Mouse (Mus musculus) intestine, postnatal 0 days (tissue): ENCODE results near the gene Eps15. TPM values are rescaled to one million over a fixed set of nuclear protein-coding genes. Genes with fewer than 3 reads are reported as not detected.

Experiments used
- ATAC-seq: fragments of 200-750 bp; cut with Nextera tagmentation; 2 replicates; pipeline ENCODE4 v1.8.0; 2017; ENCODE audit warnings: mild to moderate bottlenecking, moderate TSS enrichment, moderate library complexity
- H3K27ac ChIP-seq: fragments of 300-500 bp; sonication (generic); 2 replicates; pipeline ENCODE4 v1.5.1; 2014; ENCODE audit warnings: mild to moderate bottlenecking, low read depth, low read length, moderate library complexity
- H3K27me3 ChIP-seq: fragments of 300-500 bp; sonication (generic); replicated peaks from 2 replicates; pipeline ENCODE4 v1.6.1; 2014; ENCODE audit warnings: low read length, mixed read lengths; ENCODE audit not compliant: control insufficient read depth, insufficient read depth
- H3K36me3 ChIP-seq: fragments of 300-500 bp; sonication (generic); 2 replicates; pipeline ENCODE4 v1.6.1; 2014; ENCODE audit warnings: mild to moderate bottlenecking, moderate library complexity; ENCODE audit not compliant: control insufficient read depth, insufficient read depth
- H3K4me1 ChIP-seq: fragments of 300-500 bp; sonication (generic); replicated peaks from 2 replicates; pipeline ENCODE4 v1.6.1; 2014; ENCODE audit warnings: antibody characterized with exemption, low read length, mixed read lengths; ENCODE audit not compliant: control insufficient read depth, insufficient read depth
- H3K4me2 ChIP-seq: fragments of 300-500 bp; sonication (generic); replicated peaks from 2 replicates; pipeline ENCODE4 v1.6.1; 2014; ENCODE audit warnings: low read depth, mild to moderate bottlenecking, moderate library complexity
- H3K4me3 ChIP-seq: fragments of 300-500 bp; sonication (generic); 2 replicates; pipeline ENCODE4 v1.5.1; 2014; ENCODE audit warnings: low read depth, low read length
- H3K9ac ChIP-seq: fragments of 300-500 bp; sonication (generic); 2 replicates; pipeline ENCODE4 v1.6.1; 2014; ENCODE audit warnings: mild to moderate bottlenecking, low read depth, low read length
- H3K9me3 ChIP-seq: fragments of 300-500 bp; sonication (generic); 2 replicates; pipeline ENCODE4 v1.6.1; 2016; ENCODE audit warnings: mixed run types; ENCODE audit not compliant: control insufficient read depth
- CTCF ChIP-seq: sonication (generic); IDR thresholded peaks from 2 replicates; pipeline ENCODE4 v1.5.1; 2016; ENCODE audit warnings: low read depth, mild to moderate bottlenecking, control low read depth, antibody characterized with exemption, moderate library complexity
- WGBS: fragments of 180-500 bp; shearing (Covaris S2); extraction: QIAGEN DNeasy Blood & Tissue Kit; methylation state at CpG from one replicate; pipeline ENCODE4 v1.1.7; 2014; 5-methylcytosine and 5-hydroxymethylcytosine counted together
- polyA plus RNA-seq: library from polyadenylated mRNA; unstranded; fragments of >200 nt; fragmentation: Nextera tagmentation; extraction: Ambion mirVana; gene quantifications from 2 replicates; pipeline ENCODE4 v1.2.1, GENCODE M21; 2015

Gene Eps15
- polyA plus RNA-seq, 1 experiment from 2014 or later = 18.3 TPM

DNA sequence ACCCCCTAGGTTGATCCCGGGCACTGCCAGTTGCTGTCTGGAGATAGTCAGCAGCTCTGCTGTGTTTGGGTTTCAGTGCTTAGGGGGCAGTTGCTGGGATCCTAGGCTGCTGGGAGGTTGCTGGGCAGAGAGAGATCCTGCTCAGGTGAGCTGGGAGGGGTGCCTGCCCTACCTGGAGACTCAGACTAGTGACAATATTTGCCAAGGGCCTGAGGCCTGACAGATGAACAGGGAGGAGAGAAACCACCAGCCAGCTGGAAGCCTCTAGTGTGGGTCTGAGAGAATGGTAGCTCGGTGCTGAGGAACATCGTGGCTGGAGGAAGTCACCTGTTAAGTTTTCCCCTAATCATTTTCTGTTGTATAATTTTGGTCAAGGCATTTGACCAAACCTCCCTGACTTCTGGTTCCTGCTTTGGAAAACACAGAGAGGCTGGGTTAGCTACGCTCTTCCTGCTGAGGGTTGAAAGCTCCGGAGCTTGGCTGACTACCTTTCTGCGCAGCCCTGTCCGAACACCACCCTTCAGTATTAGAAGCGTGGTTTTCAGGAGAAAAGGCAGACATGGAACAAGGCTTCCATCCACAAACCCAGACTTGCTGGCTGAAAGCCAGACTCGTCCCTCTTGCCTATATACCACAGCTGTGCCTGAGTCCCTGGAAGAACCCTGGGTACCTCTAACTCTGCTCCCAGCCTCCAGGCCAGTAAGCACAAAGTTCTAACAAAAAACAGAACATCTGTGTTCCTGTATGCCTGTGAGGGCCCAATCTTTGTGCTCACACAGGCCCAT, 127.8 kb downstream of the Eps15 start:
- no peak overlapping the region for H3K9ac ChIP-seq
- peaks cover 5% of the 10 kb centered on the region; the same call in 1 of the 2 replicates for H3K36me3 ChIP-seq
- H3K9me3 ChIP-seq = no peaks in the 10 kb centered on the region
- ATAC-seq = no peak
- H3K4me3 ChIP-seq = peak overlapping the region; percentile 62
- TF ChIP-seq CTCF = no peak
- peak overlapping the region; percentile 99 for H3K4me2 ChIP-seq
- H3K4me1 ChIP-seq = peaks cover 5% of the 10 kb centered on the region; the same call in 1 of the 2 replicates
- WGBS = 67% methylated on average over 9 of the region's 9 CpGs
- no peaks in the 10 kb centered on the region for H3K27me3 ChIP-seq
- H3K27ac ChIP-seq = peak overlapping the region; percentile 82

DNA sequence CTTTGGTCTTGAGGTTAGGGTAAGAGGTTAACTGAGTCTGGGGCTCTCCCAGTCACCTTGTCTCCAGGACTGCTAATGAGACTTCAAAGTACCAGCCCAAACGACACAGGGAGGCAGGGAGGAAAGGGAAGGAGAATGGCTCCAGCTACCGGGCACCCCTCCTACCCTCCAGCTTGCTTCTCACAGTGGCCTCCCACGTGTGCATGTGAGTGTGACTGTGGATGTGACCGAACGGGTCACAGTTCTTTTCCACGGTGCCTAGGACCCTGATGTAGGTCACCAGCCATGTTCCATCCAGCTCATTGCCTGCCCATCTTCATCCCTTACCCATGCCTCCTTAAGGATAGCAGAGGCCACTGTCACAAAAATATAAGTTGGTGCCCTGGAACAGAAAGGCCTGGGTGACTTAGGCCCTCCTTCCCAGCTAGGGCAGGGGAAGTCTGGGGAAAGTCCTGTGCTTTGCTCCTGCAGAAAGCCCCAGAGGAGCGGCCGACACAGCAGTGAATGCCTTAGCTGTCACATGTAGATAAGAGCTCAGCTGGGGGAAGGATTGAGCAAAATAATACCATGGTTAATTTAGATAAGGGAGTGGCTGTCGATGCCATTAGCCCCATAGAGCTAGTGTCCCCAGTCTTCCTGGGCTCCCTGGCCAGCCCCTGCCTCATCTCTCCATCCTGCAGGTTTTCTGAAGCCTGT, 130.8 kb downstream of the Eps15 start:
- Histone ChIP-seq H3K9ac (no peak overlapping the region), H3K36me3 (no peaks in the 10 kb centered on the region), H3K9me3 (no peaks in the 10 kb centered on the region), H3K4me3 (no peak overlapping the region), H3K4me2 (no peak overlapping the region), H3K4me1 (peaks cover 5% of the 10 kb centered on the region; the same call in 1 of the 2 replicates), H3K27me3 (no peaks in the 10 kb centered on the region), H3K27ac (no peak overlapping the region)
- WGBS = 49% methylated on average over 9 of the region's 9 CpGs
- no peak for TF ChIP-seq CTCF
- ATAC-seq = no peak

DNA sequence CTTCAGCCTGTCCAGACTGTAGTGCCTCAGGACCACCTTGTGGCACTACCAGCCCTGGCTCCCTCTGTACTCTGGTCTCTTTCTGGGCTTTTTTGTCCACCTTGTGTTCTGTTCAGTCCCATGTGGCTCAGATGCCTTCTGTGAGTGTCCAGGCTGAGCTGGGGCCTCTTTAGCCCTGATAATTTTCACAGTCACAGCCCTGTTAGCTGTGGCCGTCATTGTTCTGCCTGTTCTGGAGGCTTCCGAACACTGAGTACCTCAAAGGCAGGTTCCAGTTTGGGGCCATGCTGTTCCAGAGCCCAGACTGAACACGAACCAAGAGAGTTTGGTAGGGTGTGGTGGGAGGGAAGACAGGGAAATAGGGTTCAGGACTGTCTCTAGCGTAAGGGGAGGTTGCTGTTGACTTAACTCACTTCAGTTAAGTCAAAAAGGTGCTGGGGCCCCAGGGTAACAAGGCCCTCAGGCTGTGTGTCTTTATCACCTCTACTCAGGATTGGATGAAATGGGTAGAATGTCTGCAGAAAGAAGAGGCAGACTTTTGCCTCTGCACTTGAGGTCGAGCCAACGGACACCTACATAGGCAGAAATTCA, 131.4 kb downstream of the Eps15 start:
- Histone ChIP-seq H3K36me3 (no peaks in the 10 kb centered on the region), H3K4me1 (peaks cover 2% of the 10 kb centered on the region; the same call in 1 of the 2 replicates), H3K27ac (no peak overlapping the region), H3K27me3 (no peaks in the 10 kb centered on the region), H3K9ac (no peak overlapping the region), H3K4me2 (no peak overlapping the region), H3K4me3 (no peak overlapping the region), H3K9me3 (no peaks in the 10 kb centered on the region)
- no peak for ATAC-seq
- no peak for TF ChIP-seq CTCF
- WGBS = 53% methylated on average over 6 of the region's 6 CpGs

DNA sequence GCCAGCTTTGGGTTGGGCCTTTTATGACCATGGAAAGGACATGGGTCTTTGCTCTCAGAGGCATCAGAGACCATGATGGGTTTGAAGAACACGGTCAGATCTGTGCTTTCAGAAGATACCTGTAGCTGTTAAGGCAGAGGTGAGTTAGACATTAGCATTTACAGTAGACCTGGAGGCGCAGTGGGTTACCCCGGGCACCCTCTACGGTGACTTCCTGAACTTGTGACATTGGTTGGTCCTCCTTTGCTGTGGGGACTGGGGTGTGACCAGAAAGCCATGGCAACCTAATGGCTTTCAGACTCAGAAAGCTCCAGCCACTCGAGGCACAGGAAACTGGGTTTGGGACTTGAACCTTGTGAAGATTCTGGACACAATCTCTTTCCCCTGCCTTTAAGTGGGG, 132.2 kb downstream of the Eps15 start:
- H3K9ac ChIP-seq = no peak overlapping the region
- H3K4me2 ChIP-seq = no peak overlapping the region
- H3K4me1 ChIP-seq = no peaks in the 10 kb centered on the region
- 87% methylated on average over 5 of the region's 5 CpGs for WGBS
- no peak overlapping the region for H3K27ac ChIP-seq
- H3K27me3 ChIP-seq = no peaks in the 10 kb centered on the region
- no peaks in the 10 kb centered on the region for H3K9me3 ChIP-seq
- TF ChIP-seq CTCF = no peak
- no peaks in the 10 kb centered on the region for H3K36me3 ChIP-seq
- H3K4me3 ChIP-seq = no peak overlapping the region
- ATAC-seq = no peak

DNA sequence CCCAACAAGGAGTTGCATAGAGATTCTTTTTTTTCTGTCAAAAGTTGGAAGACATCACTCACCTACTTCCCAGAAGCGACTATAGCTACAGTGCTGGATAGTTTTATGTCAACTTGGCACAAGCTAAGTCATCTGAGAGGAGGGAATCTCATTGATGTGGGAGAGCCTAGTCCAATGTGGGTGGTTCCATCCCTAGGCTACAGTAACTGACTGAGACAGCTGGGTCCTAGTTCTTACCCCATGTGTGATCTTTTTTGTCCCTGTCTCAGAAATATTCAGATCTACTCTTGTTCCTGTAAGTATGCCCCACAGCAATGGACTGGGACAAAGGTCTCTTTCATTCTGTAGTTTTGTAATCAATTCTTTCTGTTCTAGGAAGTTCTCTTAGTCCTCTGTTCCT, 137.9 kb downstream of the Eps15 start:
- 86% methylated on average over 1 of the region's 1 CpGs for WGBS
- H3K36me3 ChIP-seq = no peaks in the 10 kb centered on the region

DNA sequence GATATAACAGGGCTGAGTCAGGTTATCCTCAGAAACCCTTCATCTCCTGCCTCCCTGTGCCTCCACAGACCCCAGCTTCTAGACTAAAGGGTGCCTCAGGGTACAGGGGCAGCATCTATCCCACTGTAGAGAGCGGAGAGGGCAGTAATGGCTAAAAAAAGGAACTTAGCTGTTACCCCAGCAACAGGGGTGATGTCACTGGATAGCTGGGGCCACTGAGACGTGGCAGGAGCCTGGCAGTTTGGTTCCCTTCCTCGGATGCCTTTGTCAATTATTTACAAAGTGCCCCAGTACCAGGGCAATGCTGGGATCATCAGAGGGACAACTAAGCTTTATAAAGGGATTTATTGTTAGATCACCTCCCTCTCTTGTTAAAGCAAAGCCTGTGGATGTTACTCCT, 138.9 kb downstream of the Eps15 start:
- no peak overlapping the region for H3K27ac ChIP-seq
- no peaks in the 10 kb centered on the region for H3K27me3 ChIP-seq
- ATAC-seq = peak; percentile 45
- H3K4me2 ChIP-seq = no peak overlapping the region
- H3K9me3 ChIP-seq = no peaks in the 10 kb centered on the region
- 23% methylated on average over 3 of the region's 3 CpGs for WGBS
- H3K36me3 ChIP-seq = no peaks in the 10 kb centered on the region
- H3K9ac ChIP-seq = no peak overlapping the region
- H3K4me1 ChIP-seq = no peaks in the 10 kb centered on the region
- TF ChIP-seq CTCF = no peak
- no peak overlapping the region for H3K4me3 ChIP-seq

More for the DNA sequence above, 137.9 kb downstream of the Eps15 start:
- no peaks in the 10 kb centered on the region for H3K27me3 ChIP-seq
- TF ChIP-seq CTCF = no peak
- no peaks in the 10 kb centered on the region for H3K4me1 ChIP-seq
- H3K4me3 ChIP-seq = no peak overlapping the region
- H3K4me2 ChIP-seq = no peak overlapping the region
- no peak overlapping the region for H3K9ac ChIP-seq
- no peaks in the 10 kb centered on the region for H3K9me3 ChIP-seq
- H3K27ac ChIP-seq = no peak overlapping the region
- ATAC-seq = no peak
